In the genomic region with DNA sequence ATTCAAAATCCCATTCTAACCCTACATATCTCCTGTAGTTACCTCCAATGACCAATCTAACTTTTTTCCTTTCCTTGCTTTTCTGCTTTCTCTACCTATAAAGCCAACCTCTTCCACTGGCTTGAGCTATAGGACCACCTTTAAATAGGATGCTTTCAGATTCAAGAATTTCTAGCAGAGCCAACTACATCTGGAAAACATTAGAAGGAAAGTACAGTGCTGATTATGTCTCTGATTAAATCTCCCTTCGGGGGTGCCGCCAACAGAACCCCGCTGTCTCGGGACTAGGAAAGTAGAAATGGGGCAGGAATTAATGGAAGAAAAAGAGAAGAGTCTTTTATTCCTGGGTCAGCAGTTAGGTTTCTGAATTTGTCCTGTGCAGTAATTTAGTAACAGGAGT, we compare ENCODE assay signal across 19 mouse cellular contexts. TPM values are rescaled to one million over a fixed set of nuclear protein-coding genes. Genes with fewer than 3 reads are reported as not detected.
"Had no signal": no experiment of that assay in that cellular context is flagged by ENCODE, and none has a peak within 500 bp of the region (broad histone marks: within the 10 kb centered on the region; RNA-seq: fewer than 3 reads in every experiment).

No protein-coding gene starts in this region.

- H3K36me3 ChIP-seq: liver, embryonic 13.5 days; lung, embryonic 15.5 days; midbrain, embryonic 12.5 days had no signal

- H3K27ac ChIP-seq: kidney, postnatal 0 days; layer of hippocampus, adult 2 months; liver, embryonic 13.5 days; lung, embryonic 15.5 days; macrophage; midbrain, embryonic 12.5 days; neural tube, embryonic 13.5 days had no signal

- ATAC-seq: intestine, postnatal 0 days; liver, postnatal 0 days; midbrain, embryonic 16.5 days had no signal

- H3K4me3 ChIP-seq: layer of hippocampus, adult 2 months; liver, embryonic 13.5 days; lung, embryonic 15.5 days; megakaryocyte, embryonic 14.5 days; midbrain, embryonic 12.5 days; neural tube, embryonic 13.5 days had no signal

- H3K9me3 ChIP-seq: lung, embryonic 15.5 days had no signal

- H3K27me3 ChIP-seq: lung, embryonic 15.5 days; midbrain, embryonic 12.5 days; neural tube, embryonic 13.5 days had no signal

- H3K4me2 ChIP-seq: liver, embryonic 13.5 days; lung, embryonic 15.5 days; midbrain, embryonic 12.5 days; neural tube, embryonic 13.5 days had no signal

- H3K9ac ChIP-seq: liver, embryonic 13.5 days; liver, postnatal 0 days; lung, embryonic 15.5 days; midbrain, embryonic 12.5 days; neural tube, embryonic 13.5 days had no signal

- DNase-seq: kidney, postnatal 4 days; liver; liver, embryonic 13.5 days; liver, postnatal 0 days; lung, postnatal 14 days; right cerebral cortex, adult 18-20 months; spleen, adult 18-20 months; thymus, adult 2 months; thymus, postnatal 25 days had no signal

- H3K4me1 ChIP-seq: liver, embryonic 13.5 days; lung, embryonic 15.5 days; megakaryocyte, embryonic 14.5 days; midbrain, embryonic 12.5 days had no signal

RNA-seq across cellular contexts. Expression of a gene that starts 43.9 kb away (rescaled TPM):
- polyA plus RNA-seq: kidney, postnatal 0 days; macrophage; midbrain, embryonic 16.5 days; urinary bladder, adult 2 months had no signal
